Mouse (Mus musculus): Measurements from ENCODE around the gene Cacna1d. TPM values are rescaled to one million over a fixed set of nuclear protein-coding genes. Genes with fewer than 3 reads are reported as not detected.

Cacna1d gene
- polyA plus RNA-seq, 1 experiment from 2014 or later: 2.7 TPM

GRCm38 (mm10) chr14:30419458-30419857 is 71.8 kb downstream of the Cacna1d start:
- Histone ChIP-seq H3K36me3 (replicated peaks) (no peaks in the 10 kb centered on the region), H3K27me3 (no peaks in the 10 kb centered on the region), H3K27ac (no peak overlapping the region), H3K4me1 (no peaks in the 10 kb centered on the region), H3K9ac (no peak overlapping the region), H3K4me2 (no peak overlapping the region), H3K9me3 (no peaks in the 10 kb centered on the region), H3K4me3 (replicated peaks) (no peak overlapping the region)
- WGBS: 84% methylated on average over 7 of the region's 7 CpGs
- no peak for ATAC-seq (ENCODE audit: low FRiP score)

DNA sequence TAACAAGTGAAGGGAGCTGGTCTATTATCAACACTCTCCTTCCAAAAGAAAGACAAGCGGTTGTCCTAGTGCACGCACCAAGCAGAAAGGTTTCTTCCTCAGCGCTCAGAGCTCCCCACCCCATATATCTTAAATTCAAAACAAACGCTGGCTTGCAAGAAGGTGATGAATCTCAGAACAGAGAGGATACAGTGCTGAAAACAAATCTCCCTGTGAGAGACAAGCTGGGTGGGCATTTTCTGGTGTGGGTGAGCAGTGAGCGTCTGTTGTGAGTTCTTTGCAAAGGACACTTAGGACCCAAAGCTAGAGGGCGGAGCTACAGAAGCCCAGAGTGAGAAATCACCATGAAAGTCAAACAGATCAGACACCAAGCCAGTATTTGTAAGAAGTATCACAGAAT is 72.2 kb downstream of the Cacna1d start:
- no peak overlapping the region for H3K9ac ChIP-seq
- H3K9me3 ChIP-seq: no peaks in the 10 kb centered on the region
- H3K27ac ChIP-seq: no peak overlapping the region
- no peaks in the 10 kb centered on the region for H3K4me1 ChIP-seq
- 84% methylated on average over 6 of the region's 6 CpGs for WGBS
- H3K4me3 ChIP-seq (replicated peaks): no peak overlapping the region
- H3K4me2 ChIP-seq: no peak overlapping the region
- no peak for ATAC-seq (ENCODE audit: low FRiP score)
- H3K36me3 ChIP-seq (replicated peaks): no peaks in the 10 kb centered on the region
- no peaks in the 10 kb centered on the region for H3K27me3 ChIP-seq

DNA sequence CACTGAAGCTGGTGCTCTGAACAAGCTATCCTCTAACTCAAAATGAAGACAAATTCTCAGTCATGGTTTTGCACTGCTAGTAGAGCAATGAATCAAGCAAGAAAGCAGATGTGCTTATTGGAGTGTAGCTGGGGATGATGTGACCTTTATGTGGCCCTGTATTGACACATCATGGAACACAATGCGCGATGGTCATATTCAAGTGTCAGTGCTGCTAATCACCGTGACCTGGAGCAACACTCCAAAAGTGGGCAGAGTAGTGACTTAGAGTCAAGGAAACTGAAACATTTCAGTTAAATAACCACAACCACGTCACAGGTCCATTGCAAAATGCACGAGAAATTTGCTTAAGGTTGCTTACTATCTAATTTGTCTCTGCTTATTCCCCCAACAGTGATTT is 75.4 kb downstream of the Cacna1d start:
- Histone ChIP-seq H3K36me3 (replicated peaks) (no peaks in the 10 kb centered on the region), H3K27me3 (no peaks in the 10 kb centered on the region), H3K27ac (no peak overlapping the region), H3K9me3 (no peaks in the 10 kb centered on the region), H3K4me2 (no peak overlapping the region), H3K4me1 (no peaks in the 10 kb centered on the region), H3K4me3 (replicated peaks) (no peak overlapping the region), H3K9ac (no peak overlapping the region)
- 93% methylated on average over 5 of the region's 5 CpGs for WGBS
- no peak for ATAC-seq (ENCODE audit: low FRiP score)

DNA sequence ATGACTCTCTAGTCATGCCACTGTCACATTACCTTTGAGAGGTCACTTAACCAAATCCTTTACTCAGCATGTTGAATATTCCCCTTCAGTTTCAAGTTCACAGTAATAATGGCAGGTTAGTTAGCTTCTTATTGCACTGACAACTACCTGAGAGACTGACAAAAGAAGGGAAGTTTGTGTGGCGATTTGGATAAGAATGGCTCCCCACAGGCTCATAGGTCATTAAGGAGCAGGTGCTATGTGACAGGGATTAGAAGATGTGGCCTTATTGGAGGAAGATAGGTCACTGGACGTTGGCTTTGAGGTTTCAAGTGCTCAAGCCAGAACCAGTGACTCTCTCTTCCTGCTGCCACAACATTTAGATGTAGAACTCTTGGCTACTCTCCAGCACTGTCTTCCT is 77.1 kb downstream of the Cacna1d start:
- Histone ChIP-seq H3K4me3 (replicated peaks) (no peak overlapping the region), H3K27me3 (no peaks in the 10 kb centered on the region), H3K36me3 (replicated peaks) (no peaks in the 10 kb centered on the region), H3K4me2 (no peak overlapping the region), H3K9me3 (no peaks in the 10 kb centered on the region), H3K27ac (no peak overlapping the region), H3K9ac (no peak overlapping the region), H3K4me1 (no peaks in the 10 kb centered on the region)
- no peak for ATAC-seq (ENCODE audit: low FRiP score)
- 77% methylated on average over 2 of the region's 2 CpGs for WGBS

DNA sequence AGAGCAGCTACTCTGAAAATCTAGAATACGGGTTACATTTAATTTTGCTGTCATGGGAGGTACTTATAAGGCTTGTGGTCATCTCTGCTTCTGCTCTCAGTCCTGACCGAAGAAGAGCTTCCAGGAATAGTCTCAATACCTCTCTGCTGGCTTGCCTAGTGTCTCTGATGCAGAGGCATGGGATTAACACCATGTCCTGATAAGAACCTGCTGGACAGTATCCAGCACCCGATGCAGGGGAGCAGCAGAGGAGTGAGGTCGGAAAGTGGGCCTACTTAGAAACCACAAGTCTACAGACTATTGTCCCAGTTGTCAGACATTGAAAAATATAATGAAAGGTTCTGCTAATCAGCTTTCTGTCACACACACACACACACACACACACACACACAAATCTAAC is 81.9 kb downstream of the Cacna1d start:
- Histone ChIP-seq H3K27ac (no peak overlapping the region), H3K4me1 (no peaks in the 10 kb centered on the region), H3K4me3 (replicated peaks) (no peak overlapping the region), H3K9me3 (no peaks in the 10 kb centered on the region), H3K27me3 (no peaks in the 10 kb centered on the region), H3K4me2 (no peak overlapping the region), H3K9ac (no peak overlapping the region), H3K36me3 (replicated peaks) (no peaks in the 10 kb centered on the region)
- WGBS: 87% methylated on average over 4 of the region's 4 CpGs
- no peak for ATAC-seq (ENCODE audit: low FRiP score)

- H3K27ac ChIP-seq: no peak overlapping the region
- WGBS: 89% methylated on average over 8 of the region's 8 CpGs
Observed at GRCm38 (mm10) chr14:30405456-30406225, 85.6 kb downstream of the Cacna1d start.

DNA sequence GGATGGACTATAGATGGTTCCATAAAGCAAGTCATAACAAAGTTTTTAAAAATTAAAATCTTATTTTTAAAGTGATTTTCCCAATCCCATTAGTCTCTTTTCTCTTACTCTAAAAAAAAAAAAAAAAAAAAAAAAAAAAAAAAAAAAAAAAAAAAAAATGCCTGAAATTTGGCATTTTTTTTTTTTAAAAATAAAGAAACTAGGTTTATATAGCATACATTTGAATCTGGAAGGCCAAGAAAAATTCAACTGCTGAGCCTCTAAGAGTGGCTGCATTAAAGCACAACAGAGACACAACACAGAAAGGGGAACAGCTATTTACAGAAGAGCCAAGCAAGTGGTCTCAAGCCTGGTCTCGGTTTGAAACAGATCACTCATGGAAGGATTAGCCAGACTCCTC is 112.9 kb downstream of the Cacna1d start:
- Histone ChIP-seq H3K27me3 (no peaks in the 10 kb centered on the region), H3K9me3 (no peaks in the 10 kb centered on the region), H3K36me3 (replicated peaks) (no peaks in the 10 kb centered on the region), H3K4me2 (no peak overlapping the region), H3K4me3 (replicated peaks) (no peak overlapping the region), H3K9ac (no peak overlapping the region), H3K4me1 (no peaks in the 10 kb centered on the region), H3K27ac (no peak overlapping the region)
- 34% methylated on average over 1 of the region's 1 CpGs for WGBS
- no peak for ATAC-seq (ENCODE audit: low FRiP score)

More at GRCm38 (mm10) chr14:30405456-30406225, 85.6 kb downstream of the Cacna1d start:
- H3K9me3 ChIP-seq: no peaks in the 10 kb centered on the region
- no peak overlapping the region for H3K4me3 ChIP-seq (replicated peaks)
- no peaks in the 10 kb centered on the region for H3K36me3 ChIP-seq (replicated peaks)
- no peak for ATAC-seq (ENCODE audit: low FRiP score)
- no peak overlapping the region for H3K4me2 ChIP-seq
- H3K27me3 ChIP-seq: no peaks in the 10 kb centered on the region
- H3K9ac ChIP-seq: no peak overlapping the region
- no peaks in the 10 kb centered on the region for H3K4me1 ChIP-seq

DNA sequence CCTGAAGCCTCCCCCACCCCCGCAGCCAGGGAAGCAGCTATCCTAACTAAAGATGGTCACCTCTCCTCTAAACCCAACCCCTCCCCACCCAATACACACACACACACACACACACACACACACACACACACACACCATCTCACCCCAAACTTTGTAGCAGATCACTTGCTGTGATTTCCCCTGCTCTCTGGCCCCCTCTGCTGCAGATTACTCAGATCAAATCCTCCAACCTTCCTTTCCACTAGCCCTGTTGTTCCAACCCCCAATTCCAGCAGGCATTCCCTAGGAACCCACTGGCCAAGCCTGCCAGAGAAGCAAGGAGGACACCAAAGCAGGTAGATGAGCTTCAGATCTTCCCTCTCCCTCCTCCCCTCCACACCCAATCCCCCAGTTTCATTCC is 118.4 kb downstream of the Cacna1d start:
- Histone ChIP-seq H3K27ac (no peak overlapping the region), H3K4me2 (no peak overlapping the region), H3K9me3 (no peaks in the 10 kb centered on the region), H3K9ac (no peak overlapping the region), H3K27me3 (no peaks in the 10 kb centered on the region), H3K4me3 (replicated peaks) (no peak overlapping the region), H3K36me3 (replicated peaks) (no peaks in the 10 kb centered on the region), H3K4me1 (no peaks in the 10 kb centered on the region)
- no peak for ATAC-seq (ENCODE audit: low FRiP score)
- WGBS: 23% methylated on average over 1 of the region's 1 CpGs

GRCm38 (mm10) chr14:30371070-30371469 is 120.2 kb downstream of the Cacna1d start:
- no peak overlapping the region for H3K27ac ChIP-seq
- H3K4me2 ChIP-seq: no peak overlapping the region
- H3K36me3 ChIP-seq (replicated peaks): no peaks in the 10 kb centered on the region
- no peaks in the 10 kb centered on the region for H3K27me3 ChIP-seq
- WGBS: 69% methylated on average over 2 of the region's 2 CpGs
- no peak for ATAC-seq (ENCODE audit: low FRiP score)
- no peaks in the 10 kb centered on the region for H3K4me1 ChIP-seq
- no peaks in the 10 kb centered on the region for H3K9me3 ChIP-seq
- H3K9ac ChIP-seq: no peak overlapping the region
- no peak overlapping the region for H3K4me3 ChIP-seq (replicated peaks)

DNA sequence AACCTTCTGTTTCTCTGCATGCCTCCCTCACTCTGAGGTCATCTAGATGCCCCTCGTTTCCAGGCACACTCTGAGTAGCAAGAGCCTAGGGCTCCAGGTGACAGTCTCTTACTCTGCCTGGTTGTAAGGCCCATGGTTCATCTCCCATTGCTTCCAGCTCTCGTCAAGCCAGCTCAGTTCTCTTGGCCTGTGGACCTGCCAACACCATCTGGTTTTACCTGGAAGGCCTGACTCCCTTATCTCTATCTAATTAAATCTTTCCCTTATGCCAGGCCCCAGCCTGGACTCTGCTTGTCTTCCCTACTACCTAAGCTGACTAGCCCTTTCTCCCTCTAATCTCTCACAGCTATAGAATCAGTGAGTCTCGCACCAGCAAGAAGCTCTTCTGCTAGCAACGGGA is 124.2 kb downstream of the Cacna1d start:
- ATAC-seq (ENCODE audit: low FRiP score): no peak
- Histone ChIP-seq H3K36me3 (replicated peaks) (no peaks in the 10 kb centered on the region), H3K27me3 (no peaks in the 10 kb centered on the region), H3K27ac (no peak overlapping the region), H3K9ac (no peak overlapping the region), H3K9me3 (no peaks in the 10 kb centered on the region), H3K4me2 (no peak overlapping the region), H3K4me3 (replicated peaks) (no peak overlapping the region), H3K4me1 (no peaks in the 10 kb centered on the region)
- WGBS: 85% methylated on average over 4 of the region's 4 CpGs

- no peak for ATAC-seq (ENCODE audit: low FRiP score)
- H3K27ac ChIP-seq: no peak overlapping the region
- H3K9ac ChIP-seq: no peak overlapping the region
- no peaks in the 10 kb centered on the region for H3K36me3 ChIP-seq (replicated peaks)
- H3K9me3 ChIP-seq: no peaks in the 10 kb centered on the region
- no peaks in the 10 kb centered on the region for H3K4me1 ChIP-seq
- WGBS: 79% methylated on average over 5 of the region's 5 CpGs
- H3K4me3 ChIP-seq (replicated peaks): no peak overlapping the region
- H3K27me3 ChIP-seq: no peaks in the 10 kb centered on the region
- no peak overlapping the region for H3K4me2 ChIP-seq
Observed at GRCm38 (mm10) chr14:30365866-30366265, 125.4 kb downstream of the Cacna1d start.

DNA sequence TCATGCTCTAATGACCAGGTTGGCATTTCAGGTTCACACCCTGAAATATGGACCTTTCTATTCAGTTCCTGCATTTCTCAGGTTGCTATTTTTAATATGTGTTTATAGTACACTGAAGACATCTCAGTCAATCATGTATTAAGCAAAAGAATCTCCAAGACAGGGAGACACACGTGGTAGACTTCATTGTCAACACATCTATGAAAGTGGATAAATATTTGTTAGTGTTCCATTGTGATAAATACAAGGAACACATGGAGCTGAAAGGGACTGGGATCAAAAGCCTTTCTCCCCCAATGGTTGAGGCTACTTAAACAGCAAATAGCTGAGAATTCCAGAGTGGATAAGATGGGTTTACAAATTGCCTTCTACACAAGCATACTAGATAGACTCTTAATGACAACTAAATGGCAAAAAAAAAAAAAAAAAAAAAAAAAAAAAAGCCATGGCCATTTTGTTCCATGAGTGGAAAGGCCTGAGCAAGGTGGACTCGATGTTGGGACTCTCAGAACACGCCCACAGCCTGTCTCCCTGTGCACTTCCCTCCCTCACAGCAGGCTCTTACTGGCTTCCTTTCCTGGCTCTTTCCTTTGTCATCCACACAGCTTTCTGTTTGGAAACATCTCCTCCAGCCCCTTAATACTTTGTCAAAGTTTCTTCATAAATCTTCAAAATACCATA is 127.6 kb downstream of the Cacna1d start:
- 74% methylated on average over 3 of the region's 3 CpGs for WGBS
- Histone ChIP-seq H3K36me3 (replicated peaks) (no peaks in the 10 kb centered on the region), H3K4me3 (replicated peaks) (no peak overlapping the region), H3K27ac (no peak overlapping the region), H3K27me3 (no peaks in the 10 kb centered on the region), H3K9ac (no peak overlapping the region), H3K4me2 (no peak overlapping the region), H3K9me3 (no peaks in the 10 kb centered on the region), H3K4me1 (no peaks in the 10 kb centered on the region)
- ATAC-seq (ENCODE audit: low FRiP score): no peak

DNA sequence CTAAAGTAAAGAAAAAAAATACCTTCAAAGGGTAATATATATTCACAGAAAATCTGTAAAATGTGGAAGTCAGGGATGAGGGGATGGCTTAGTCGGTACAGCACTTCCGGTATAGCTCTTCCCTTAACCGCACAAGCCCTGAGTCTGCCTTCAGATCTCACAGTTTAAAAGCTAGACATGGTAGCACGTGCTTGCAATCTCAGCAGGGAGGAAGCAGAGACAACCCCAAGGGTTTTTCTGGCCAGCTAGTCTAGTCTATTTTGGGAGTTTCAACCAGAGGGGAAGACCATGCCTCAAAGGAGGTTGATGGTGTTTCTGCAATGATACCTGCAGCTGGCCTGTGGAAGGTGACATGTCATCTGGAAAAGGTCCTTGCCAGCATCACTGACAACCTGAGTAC is 128.9 kb downstream of the Cacna1d start:
- no peaks in the 10 kb centered on the region for H3K27me3 ChIP-seq
- H3K9ac ChIP-seq: no peak overlapping the region
- 76% methylated on average over 4 of the region's 4 CpGs for WGBS
- H3K4me2 ChIP-seq: no peak overlapping the region
- H3K36me3 ChIP-seq (replicated peaks): no peaks in the 10 kb centered on the region
- no peak overlapping the region for H3K4me3 ChIP-seq (replicated peaks)
- no peaks in the 10 kb centered on the region for H3K9me3 ChIP-seq
- H3K4me1 ChIP-seq: no peaks in the 10 kb centered on the region
- H3K27ac ChIP-seq: no peak overlapping the region
- ATAC-seq (ENCODE audit: low FRiP score): no peak
